Mouse (Mus musculus) neural tube, embryonic 14.5 days (tissue): ENCODE measurements around the gene Cox7b. TPM values are rescaled to one million over a fixed set of nuclear protein-coding genes. Genes with fewer than 3 reads are reported as not detected.
"Not testable (repeated sequence)": the region's sequence is repeated elsewhere in the genome, so short reads cannot be mapped to it uniquely, and the experiment has no call there.

Experiments
- ATAC-seq: fragments of 200-750 bp; cut with Nextera tagmentation; 2 replicates; pipeline ENCODE4 v1.8.0; 2017; ENCODE audit warnings: low read depth, mild to moderate bottlenecking, moderate TSS enrichment, moderate library complexity
- H3K27ac ChIP-seq: fragments of 300-500 bp; sonication (generic); 2 replicates; pipeline ENCODE4 v1.5.1; 2014; ENCODE audit warnings: low read depth, mild to moderate bottlenecking, control low read depth, low read length, moderate library complexity, mixed read lengths
- H3K27me3 ChIP-seq: fragments of 300-500 bp; sonication (generic); 2 replicates; pipeline ENCODE4 v1.6.1; 2014; ENCODE audit warnings: low read length; ENCODE audit not compliant: control insufficient read depth, insufficient read depth
- H3K36me3 ChIP-seq: fragments of 300-500 bp; sonication (generic); 2 replicates; pipeline ENCODE4 v1.6.1; 2014; ENCODE audit warnings: low read length, mixed read lengths; ENCODE audit not compliant: control insufficient read depth, insufficient read depth
- H3K4me1 ChIP-seq: fragments of 300-500 bp; sonication (generic); 2 replicates; pipeline ENCODE4 v1.6.1; 2014; ENCODE audit warnings: low read length; ENCODE audit not compliant: control insufficient read depth, insufficient read depth
- H3K4me2 ChIP-seq: fragments of 300-500 bp; sonication (generic); 2 replicates; pipeline ENCODE4 v1.6.1; 2014; ENCODE audit warnings: mild to moderate bottlenecking, low read depth, low read length, control low read depth
- H3K4me3 ChIP-seq: fragments of 300-500 bp; sonication (generic); 2 replicates; pipeline ENCODE4 v1.5.1; 2014; ENCODE audit warnings: low read depth, low read length, control low read depth, mixed read lengths
- H3K9ac ChIP-seq: fragments of 300-500 bp; sonication (generic); replicated peaks from 2 replicates; pipeline ENCODE4 v1.6.1; 2014; ENCODE audit warnings: low read depth, mild to moderate bottlenecking, control low read depth, low read length, mixed read lengths
- H3K9me3 ChIP-seq: fragments of 300-500 bp; sonication (generic); 2 replicates; pipeline ENCODE4 v1.6.1; 2016; ENCODE audit warnings: low read length; ENCODE audit not compliant: control insufficient read depth
- WGBS: fragments of 180-500 bp; shearing (Covaris S2); extraction: QIAGEN DNeasy Blood & Tissue Kit; methylation state at CpG from one replicate; pipeline ENCODE4 v1.1.7; 2014; 5-methylcytosine and 5-hydroxymethylcytosine counted together
- polyA plus RNA-seq: library from polyadenylated mRNA; unstranded; fragments of >200 nt; fragmentation: Nextera tagmentation; extraction: Ambion mirVana; gene quantifications from 2 replicates; pipeline ENCODE4 v1.2.1, GENCODE M21; 2014

Gene Cox7b
- polyA plus RNA-seq: 426 and 493 TPM in 2 replicates

- Histone ChIP-seq H3K4me2 (peak within 1 kb of the TSS; percentile 42; the same call in 1 of the 2 replicates), H3K9me3 (no peaks in the 10 kb centered on the region), H3K27ac (peak within 1 kb of the TSS; percentile 81), H3K4me1 (no peaks in the 10 kb centered on the region), H3K4me3 (peak within 1 kb of the TSS; percentile 51), H3K9ac (peak within 1 kb of the TSS; percentile 57), H3K27me3 (no peaks in the 10 kb centered on the region), H3K36me3 (no peaks in the 10 kb centered on the region)
- peak; percentile 52 for ATAC-seq
- 17% methylated on average over 26 of the region's 26 CpGs for WGBS
Observed at GRCm38 (mm10) chrX:106015571-106016322, at the start of gene Cox7b. TSS of gene Cox7b (plus strand) at chrX:106015700.

GRCm38 (mm10) chrX:106001605-106002004 lies 13.9 kb upstream of the Cox7b start:
- Histone ChIP-seq H3K9me3 (no peaks in the 10 kb centered on the region), H3K4me2 (no peak overlapping the region)
- no peak for ATAC-seq

GRCm38 (mm10) chrX:106010762-106011161 lies 4.7 kb upstream of the Cox7b start:
- Histone ChIP-seq H3K9ac (no peak overlapping the region), H3K4me1 (no peaks in the 10 kb centered on the region), H3K27ac (no peak overlapping the region), H3K27me3 (no peaks in the 10 kb centered on the region), H3K9me3 (no peaks in the 10 kb centered on the region), H3K4me2 (peak overlapping the region; percentile 46), H3K36me3 (no peaks in the 10 kb centered on the region), H3K4me3 (peak overlapping the region; percentile 50)
- 10% methylated on average over 3 of the region's 3 CpGs for WGBS
- no peak for ATAC-seq

More at GRCm38 (mm10) chrX:106001605-106002004, 13.9 kb upstream of the Cox7b start:
- Histone ChIP-seq H3K27ac (no peak overlapping the region), H3K4me3 (no peak overlapping the region), H3K4me1 (no peaks in the 10 kb centered on the region), H3K27me3 (no peaks in the 10 kb centered on the region), H3K36me3 (no peaks in the 10 kb centered on the region), H3K9ac (no peak overlapping the region)
- WGBS: 86% methylated on average over 1 of the region's 1 CpGs

GRCm38 (mm10) chrX:106011465-106012159 lies 3.9 kb upstream of the Cox7b start, which contains the start of gene Magt1:
TSS of gene Magt1 (minus strand) at chrX:106011906.
- H3K4me1 ChIP-seq: no peaks in the 10 kb centered on the region
- H3K4me2 ChIP-seq: peak within 1 kb of the TSS; percentile 46
- peak; percentile 92 for ATAC-seq
- no peaks in the 10 kb centered on the region for H3K36me3 ChIP-seq
- H3K9ac ChIP-seq: peak within 1 kb of the TSS; percentile 41; the same call in 1 of the 2 replicates
- no peaks in the 10 kb centered on the region for H3K27me3 ChIP-seq
- H3K4me3 ChIP-seq: peak within 1 kb of the TSS; percentile 50
- no peaks in the 10 kb centered on the region for H3K9me3 ChIP-seq
- H3K27ac ChIP-seq: peak within 1 kb of the TSS; percentile 74
- WGBS: 12% methylated on average over 42 of the region's 45 CpGs

GRCm38 (mm10) chrX:106012559-106012958 lies 2.9 kb upstream of the Cox7b start:
- Histone ChIP-seq H3K4me3 (peak overlapping the region; percentile 50), H3K9me3 (no peaks in the 10 kb centered on the region), H3K27ac (peak overlapping the region; percentile 74; the same call in 1 of the 2 replicates), H3K4me2 (peak overlapping the region; percentile 36), H3K4me1 (no peaks in the 10 kb centered on the region), H3K9ac (no peak overlapping the region), H3K36me3 (no peaks in the 10 kb centered on the region), H3K27me3 (no peaks in the 10 kb centered on the region)
- no peak for ATAC-seq
- WGBS: 75% methylated on average over 3 of the region's 3 CpGs

- H3K36me3 ChIP-seq: no peaks in the 10 kb centered on the region
- WGBS: 20% methylated on average over 2 of the region's 2 CpGs
Observed at GRCm38 (mm10) chrX:106013217-106013616, 2.3 kb upstream of the Cox7b start.

GRCm38 (mm10) chrX:106014741-106015377 lies 641 bp upstream of the Cox7b start:
- WGBS: 75% methylated on average over 2 of the region's 2 CpGs
- H3K27ac ChIP-seq, H3K4me1 ChIP-seq, ATAC-seq, H3K27me3 ChIP-seq, H3K36me3 ChIP-seq, H3K4me3 ChIP-seq, H3K9ac ChIP-seq, H3K9me3 ChIP-seq: not testable (repeated sequence)
- 0 out of 2 replicates have a peak overlapping the region, but pooled peaks have one; percentile 1 for H3K4me2 ChIP-seq

More at GRCm38 (mm10) chrX:106013217-106013616, 2.3 kb upstream of the Cox7b start:
- H3K27ac ChIP-seq: no peak overlapping the region
- no peak overlapping the region for H3K4me3 ChIP-seq
- H3K4me2 ChIP-seq: no peak overlapping the region
- no peak for ATAC-seq
- H3K27me3 ChIP-seq: no peaks in the 10 kb centered on the region
- H3K9ac ChIP-seq: no peak overlapping the region
- no peaks in the 10 kb centered on the region for H3K4me1 ChIP-seq
- no peaks in the 10 kb centered on the region for H3K9me3 ChIP-seq

GRCm38 (mm10) chrX:106017102-106017501 lies 1.6 kb downstream of the Cox7b start:
- Histone ChIP-seq H3K9me3 (no peaks in the 10 kb centered on the region), H3K9ac (no peak overlapping the region), H3K27ac (no peak overlapping the region), H3K4me3 (no peak overlapping the region), H3K27me3 (no peaks in the 10 kb centered on the region), H3K4me1 (no peaks in the 10 kb centered on the region), H3K4me2 (no peak overlapping the region), H3K36me3 (no peaks in the 10 kb centered on the region)
- ATAC-seq: no peak
- WGBS: 91% methylated on average over 3 of the region's 3 CpGs
